ENCODE assay signal across 26 mouse cellular contexts in the genomic region with DNA sequence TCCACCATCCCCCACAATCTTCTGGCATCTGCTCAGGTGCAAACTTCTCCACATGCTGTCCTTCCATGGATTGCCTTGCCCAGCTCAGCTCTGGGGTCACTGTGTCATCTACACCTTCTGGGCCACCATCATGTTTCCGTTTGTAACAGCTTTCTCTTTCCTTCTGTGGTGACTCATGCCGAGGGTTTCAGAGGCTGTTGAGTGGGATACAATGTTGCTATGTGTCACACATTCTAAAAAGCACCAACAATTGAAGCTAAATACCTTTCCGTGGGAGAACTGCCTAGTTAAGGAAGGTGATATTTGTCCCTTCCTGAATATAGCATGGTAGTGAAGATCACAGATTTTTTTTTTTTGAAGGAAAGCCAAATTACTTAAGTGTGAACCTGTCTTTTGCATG. TPM values are rescaled to one million over a fixed set of nuclear protein-coding genes. Genes with fewer than 3 reads are reported as not detected.
DNase-seq lines count a peak whose midpoint lies in the region; ATAC-seq lines count a peak whose summit lies in the region.
"Had no signal": no experiment of that assay in that cellular context is flagged by ENCODE, and none has a peak within 500 bp of the region (broad histone marks: within the 10 kb centered on the region; RNA-seq: fewer than 3 reads in every experiment).

No protein-coding gene starts in this region.

- no peaks in the 10 kb centered on the region for H3K4me1 ChIP-seq in midbrain, embryonic 11.5 days (ENCODE audit: control insufficient read depth, insufficient read depth, low read length)
- H3K4me1 ChIP-seq in midbrain, embryonic 14.5 days (ENCODE audit: control insufficient read depth, insufficient read depth, low read length), result no peaks in the 10 kb centered on the region
- H3K4me1 ChIP-seq: forebrain, embryonic 10.5 days; forebrain, embryonic 13.5 days; heart, embryonic 10.5 days had no signal

- no peak overlapping the region for H3K4me2 ChIP-seq in midbrain, embryonic 11.5 days
- no peak overlapping the region for H3K4me2 ChIP-seq in midbrain, embryonic 14.5 days (ENCODE audit: low read length)
- H3K4me2 ChIP-seq: forebrain, embryonic 13.5 days; heart, embryonic 13.5 days; hindbrain, embryonic 14.5 days had no signal

- H3K9me3 ChIP-seq in midbrain, embryonic 11.5 days (ENCODE audit: control insufficient read depth, low read length), result no peaks in the 10 kb centered on the region
- H3K9me3 ChIP-seq in midbrain, embryonic 14.5 days (ENCODE audit: control insufficient read depth, low read length), result no peaks in the 10 kb centered on the region
- H3K9me3 ChIP-seq: forebrain, embryonic 10.5 days; forebrain, embryonic 13.5 days; heart, embryonic 10.5 days; heart, embryonic 13.5 days had no signal

- H3K27ac ChIP-seq in midbrain, embryonic 11.5 days (ENCODE audit: low read depth, low read length), result no peak overlapping the region
- H3K27ac ChIP-seq in midbrain, embryonic 14.5 days (replicated peaks; ENCODE audit: low read depth, low read length), result no peak overlapping the region
- H3K27ac ChIP-seq: forebrain, embryonic 10.5 days; forebrain, embryonic 13.5 days; gastrocnemius, adult 2 months; heart, embryonic 10.5 days; heart, embryonic 13.5 days; hindbrain, embryonic 14.5 days; hindbrain, postnatal 0 days had no signal

- no peak overlapping the region for H3K4me3 ChIP-seq in midbrain, embryonic 11.5 days (ENCODE audit: low read depth, low read length)
- H3K4me3 ChIP-seq in midbrain, embryonic 14.5 days (replicated peaks; ENCODE audit: low read depth, low read length), result no peak overlapping the region
- H3K4me3 ChIP-seq: forebrain, embryonic 10.5 days; forebrain, embryonic 13.5 days; gastrocnemius, adult 2 months; heart, embryonic 10.5 days; heart, embryonic 13.5 days had no signal

- no peaks in the 10 kb centered on the region for H3K36me3 ChIP-seq in midbrain, embryonic 11.5 days (ENCODE audit: control insufficient read depth, insufficient read depth, low read length)
- H3K36me3 ChIP-seq in midbrain, embryonic 14.5 days (ENCODE audit: control insufficient read depth, insufficient read depth, low read length), result no peaks in the 10 kb centered on the region
- H3K36me3 ChIP-seq: forebrain, embryonic 10.5 days; heart, embryonic 10.5 days; heart, embryonic 13.5 days had no signal

- H3K9ac ChIP-seq in midbrain, embryonic 11.5 days (ENCODE audit: low read length), result no peak overlapping the region
- no peak overlapping the region for H3K9ac ChIP-seq in midbrain, embryonic 14.5 days (replicated peaks; ENCODE audit: low read length)
- H3K9ac ChIP-seq: forebrain, embryonic 13.5 days; heart, embryonic 13.5 days; hindbrain, embryonic 14.5 days had no signal

- no peak for ATAC-seq in midbrain, embryonic 11.5 days (ENCODE audit: low FRiP score)
- ATAC-seq in midbrain, embryonic 14.5 days (ENCODE audit: low FRiP score, low TSS enrichment), result no peak
- ATAC-seq: activated CD4-positive, CD25-positive, alpha-beta regulatory T cell, adult 4 months; forebrain, embryonic 13.5 days; forebrain, embryonic 16.5 days; hindbrain, postnatal 0 days; inflammation-experienced regulatory T-cells, adult 6 months had no signal

- WGBS in midbrain, embryonic 11.5 days, result 87% methylated on average over 3 of the region's 3 CpGs
- 86% methylated on average over 3 of the region's 3 CpGs for WGBS in midbrain, embryonic 14.5 days

- H3K27me3 ChIP-seq in midbrain, embryonic 11.5 days (ENCODE audit: control insufficient read depth, insufficient read depth, low read length), result no peaks in the 10 kb centered on the region
- H3K27me3 ChIP-seq in midbrain, embryonic 14.5 days (ENCODE audit: control insufficient read depth, insufficient read depth, low read length), result no peaks in the 10 kb centered on the region
- H3K27me3 ChIP-seq: forebrain, embryonic 13.5 days; heart, embryonic 13.5 days had no signal

- DNase-seq in heart, adult 11 months, result peak; percentile 48
- DNase-seq in heart, adult 8-10 months (ENCODE audit: low spot score), result no peak
- peak; percentile 17 for DNase-seq in midbrain, embryonic 11.5 days (ENCODE audit: low spot score, missing footprints)
- no peak for DNase-seq in midbrain, embryonic 14.5 days
- DNase-seq in testis, postnatal 14 days (ENCODE audit: low spot score), result peak; percentile 15
- DNase-seq in testis, postnatal 10 days (ENCODE audit: low spot score), result no peak
- DNase-seq in spleen, adult 18-20 months, result no peak
- DNase-seq: adrenal gland, adult 8-10 months; adrenal gland, postnatal 25 days; cerebellum, adult 18-20 months; cerebellum, adult 9-10 months; cerebellum, postnatal 14 days; gastrocnemius, adult 2 months; gastrocnemius, postnatal 14 days; heart, adult 18-20 months; heart, postnatal 14 days; heart, postnatal 4 days had no signal

RNA-seq across cellular contexts. Expression of gene Palm2, which starts 52.3 kb away (rescaled TPM):
- total RNA-seq in heart, adult 8-10 months (2022), result 10 to 100 TPM; 12.3 to 24.6 (median 13.4) TPM
- 2.5 and 4.3 TPM in 2 replicates for polyA plus RNA-seq in midbrain, embryonic 11.5 days (2014; fragmentation: Nextera tagmentation; extraction: Ambion mirVana)
- polyA plus RNA-seq in midbrain, embryonic 14.5 days (2014; fragmentation: Nextera tagmentation; extraction: Ambion mirVana), result 10.2 and 12.9 TPM in 2 replicates
- polyA plus RNA-seq: activated CD4-positive, CD25-positive, alpha-beta regulatory T cell, adult 4 months; inflammation-experienced regulatory T-cells, adult 6 months had no signal

Comparison
In these comparisons a context has a peak if more than half of its experiments do, and no peak if none do; other contexts are left out.
1. DNase-seq: peak in heart, adult 11 months (single experiment), midbrain, embryonic 11.5 days (single experiment) and testis, postnatal 14 days (single experiment); none in heart, adult 8-10 months (single experiment), midbrain, embryonic 14.5 days (single experiment), testis, postnatal 10 days (single experiment) and spleen, adult 18-20 months (0 of 2).